Mouse (Mus musculus) liver, embryonic 14.5 days (tissue): ENCODE measurements around the gene Stambpl1.

ENCODE experiments used
- CTCF ChIP-seq: IDR thresholded peaks from 2 replicates; pipeline ENCODE4 v1.5.1; 2016; ENCODE audit warnings: antibody characterized with exemption, low read depth, control low read depth
- EP300 ChIP-seq: IDR thresholded peaks from 2 replicates; pipeline ENCODE4 v1.6.1; 2016; ENCODE audit warnings: antibody characterized with exemption, low read depth

GRCm38 (mm10) chr19:34179136-34179535 is 12.9 kb upstream of the Stambpl1 start:
- TF ChIP-seq EP300 (no peak), CTCF (no peak)
